Mouse (Mus musculus) erythroid progenitor cell, adult 5-6 weeks (primary cell): Measurements from ENCODE around the gene Rimbp3. TPM values are rescaled to one million over a fixed set of nuclear protein-coding genes. Genes with fewer than 3 reads are reported as not detected.
A peak's percentile ranks its signal among the peaks of the same experiment; 100 is the strongest.

Experiments
- ATAC-seq: replicated peaks from 2 replicates; pipeline ENCODE4 v1.8.0; 2016; ENCODE audit warnings: moderate number of reproducible peaks, mild to moderate bottlenecking, moderate TSS enrichment, inconsistent platforms; ENCODE audit not compliant: poor library complexity, low FRiP score, severe bottlenecking
- total RNA-seq, 2 experiments: library from RNA; stranded (forward) in 1 of 2; stranded (reverse) in 1 of 2; fragments of 150-400 nt in 1 of 2; fragments of 186-747, 209-891 nt in 1 of 2; gene quantifications; 2 replicates each; pipeline versions ENCODE4 v1.2.3 to v1.2.4; 2015 to 2017; ENCODE audit warnings: low replicate concordance in 2 of 2

Rimbp3 gene
- total RNA-seq, 2 experiments from 2014 or later: 0.38 TPM; not detected in 1

DNA sequence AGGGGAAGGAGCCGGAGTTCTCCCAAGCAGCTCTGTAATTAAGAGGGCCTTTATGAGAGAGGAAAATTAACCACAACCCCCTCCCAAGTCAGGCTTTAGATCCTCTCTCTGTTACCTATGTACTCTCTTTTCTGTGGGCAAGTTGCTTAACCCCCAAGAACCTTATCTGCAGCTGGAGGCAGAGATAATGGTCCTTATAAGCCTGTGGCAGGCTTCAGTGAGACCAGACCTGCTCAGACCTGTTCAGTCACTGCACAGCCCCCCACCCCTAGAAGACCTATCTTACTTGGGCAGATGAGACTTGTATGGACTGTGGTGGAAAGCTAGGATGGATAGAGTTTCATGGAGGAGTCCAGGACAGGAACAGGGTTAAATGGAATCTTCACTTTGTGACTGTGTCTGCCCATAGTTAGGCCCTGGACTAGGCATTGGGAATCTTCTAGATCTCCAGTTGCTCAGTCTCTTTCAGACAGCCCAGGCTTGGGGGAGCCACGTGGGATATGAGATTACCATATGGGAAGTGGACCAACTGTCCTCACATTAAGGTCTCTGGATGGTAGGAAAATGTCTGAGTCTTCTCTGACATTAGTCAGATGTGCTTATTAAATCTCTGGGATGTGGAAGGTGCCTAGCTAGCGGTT is 43.8 kb downstream of the Rimbp3 start:
- peak; percentile 31; the same call in 1 of the 2 replicates for ATAC-seq

DNA sequence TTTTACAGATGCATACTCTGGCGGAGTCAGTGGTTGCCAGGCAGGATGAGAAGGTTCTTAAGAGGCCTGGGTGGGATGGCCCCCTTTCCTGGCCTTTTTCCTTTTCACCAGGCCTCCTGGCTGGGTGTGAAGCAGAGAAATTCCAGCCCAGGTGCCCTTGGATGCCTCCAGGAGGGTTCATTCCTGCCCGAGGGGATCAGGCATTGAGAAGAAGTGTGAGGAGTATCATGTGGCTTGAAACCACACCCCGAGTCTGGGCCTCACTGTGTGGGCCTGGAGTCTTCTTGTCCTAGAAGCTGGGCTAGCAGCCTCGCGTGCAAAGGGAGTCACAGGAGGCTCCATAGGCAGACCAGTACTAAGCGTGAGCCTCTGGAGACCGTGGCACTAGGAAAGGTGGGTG is 44.4 kb downstream of the Rimbp3 start:
- no peak for ATAC-seq

DNA sequence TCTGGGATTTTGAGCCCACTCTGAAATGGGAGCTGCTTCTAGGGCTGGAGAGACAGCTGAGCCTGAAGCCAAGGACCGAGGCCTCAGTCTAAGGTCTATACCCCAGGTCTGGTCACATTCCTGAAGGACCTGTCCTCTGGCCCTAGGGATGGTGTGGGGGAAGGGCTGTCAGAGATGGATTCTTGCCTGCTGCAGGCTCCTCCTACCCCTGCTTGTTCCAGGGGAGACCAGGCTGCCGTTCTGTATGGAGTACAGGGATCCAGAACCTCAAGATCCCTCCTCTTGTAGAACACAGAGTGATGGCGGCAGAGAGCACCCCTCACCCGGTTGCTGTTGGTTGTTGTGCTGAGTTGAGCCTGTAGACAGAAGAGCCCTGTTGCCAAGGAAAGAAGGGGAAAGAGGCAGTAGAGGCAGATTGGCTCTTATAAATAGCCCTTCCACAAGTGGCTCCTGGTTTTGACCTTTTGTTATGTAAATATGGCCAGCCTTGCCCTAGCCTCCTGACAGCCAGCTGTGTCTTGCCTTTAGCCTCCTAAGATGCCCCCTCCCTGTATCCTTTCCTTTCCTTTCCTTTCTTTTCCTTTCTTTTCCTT is 45.7 kb downstream of the Rimbp3 start:
- ATAC-seq: no peak

DNA sequence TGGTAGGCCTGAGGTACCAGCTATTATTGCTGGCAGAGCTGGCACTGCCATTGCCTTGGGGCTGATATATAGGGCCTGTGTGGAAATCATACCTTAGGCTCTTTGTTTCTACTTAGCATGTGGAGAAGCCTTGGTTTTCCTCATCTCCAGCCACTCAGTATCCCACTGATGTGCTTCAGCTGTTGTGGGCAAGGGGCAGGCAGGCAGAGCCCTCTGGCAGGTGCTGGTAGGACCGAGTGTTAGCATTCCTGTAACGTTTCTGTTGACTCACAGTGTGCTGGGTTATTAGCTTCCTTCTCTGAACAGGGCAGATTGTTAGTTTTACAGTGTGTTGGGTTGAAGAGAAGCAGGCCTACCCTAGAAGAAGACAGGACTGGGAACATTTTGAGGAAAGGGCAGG is 46.9 kb downstream of the Rimbp3 start:
- ATAC-seq: no peak

DNA sequence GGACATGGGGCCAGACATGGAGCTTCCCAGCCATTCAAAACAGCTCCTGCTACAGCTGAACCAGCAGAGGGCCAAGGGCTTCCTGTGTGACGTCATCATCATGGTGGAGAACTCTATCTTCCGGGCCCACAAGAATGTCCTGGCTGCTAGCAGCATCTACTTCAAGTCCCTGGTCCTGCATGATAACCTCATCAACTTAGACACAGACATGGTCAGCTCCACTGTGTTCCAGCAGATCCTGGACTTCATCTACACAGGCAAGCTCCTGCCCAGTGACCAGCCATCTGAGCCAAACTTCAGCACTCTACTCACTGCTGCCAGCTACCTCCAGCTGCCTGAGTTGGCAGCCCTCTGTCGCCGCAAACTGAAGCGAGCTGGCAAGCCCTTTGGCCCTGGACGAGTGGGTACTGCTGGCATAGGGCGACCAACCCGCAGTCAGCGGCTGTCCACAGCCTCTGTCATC is 49.0 kb downstream of the Rimbp3 start:
- no peak for ATAC-seq

DNA sequence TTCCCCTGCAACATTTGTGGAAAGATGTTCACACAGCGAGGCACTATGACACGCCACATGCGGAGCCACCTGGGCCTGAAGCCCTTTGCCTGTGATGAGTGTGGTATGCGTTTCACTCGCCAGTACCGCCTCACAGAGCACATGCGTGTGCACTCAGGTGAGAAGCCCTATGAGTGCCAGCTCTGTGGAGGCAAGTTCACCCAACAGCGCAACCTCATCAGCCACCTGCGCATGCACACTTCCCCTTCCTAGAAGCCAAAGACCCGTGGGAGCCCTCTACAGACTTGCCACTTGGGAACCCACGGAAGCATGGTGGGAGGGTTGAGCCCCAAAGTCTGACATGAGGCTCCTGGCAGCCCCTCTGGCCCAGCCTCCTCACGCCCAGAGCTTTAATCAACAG is 50.5 kb downstream of the Rimbp3 start:
- ATAC-seq: no peak

DNA sequence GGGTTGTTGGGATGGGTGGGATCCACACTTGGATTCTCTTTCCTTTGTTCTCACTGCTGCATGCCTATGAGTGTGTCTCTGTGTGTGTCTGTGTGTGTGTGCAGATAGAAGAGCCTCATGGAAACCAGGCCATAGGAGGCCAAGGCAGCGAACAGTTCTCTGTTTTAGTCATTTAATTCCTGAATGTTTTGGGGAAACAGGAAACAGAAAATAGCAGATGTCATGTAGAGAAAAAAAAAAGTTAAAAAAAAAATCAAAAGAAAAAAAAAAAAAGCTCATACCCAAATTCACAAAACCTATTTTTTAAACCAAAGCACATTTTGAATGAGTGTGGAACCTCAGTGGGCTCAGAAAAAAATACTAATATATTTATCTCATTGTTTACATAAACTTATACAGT is 52.9 kb downstream of the Rimbp3 start:
- ATAC-seq: no peak

Other genes starting within 250 kb of the Rimbp3 start
- gene Mapk1, start 225.2 kb upstream of the Rimbp3 start, total RNA-seq (2015; ENCODE audit: low replicate concordance): 81.7 and 109 TPM in 2 replicates
- gene Mapk1, start 225.2 kb upstream of the Rimbp3 start, total RNA-seq (2017; ENCODE audit: low replicate concordance): 113 and 116 TPM in 2 replicates
- not detected in 2 replicates for gene Ypel1, start 138.9 kb upstream of the Rimbp3 start, total RNA-seq (2015; ENCODE audit: low replicate concordance)
- gene Ypel1, start 138.9 kb upstream of the Rimbp3 start, total RNA-seq (2017; ENCODE audit: low replicate concordance): not detected in 2 replicates
- 41.9 and 43.2 TPM in 2 replicates for gene Ppil2, start 97.3 kb upstream of the Rimbp3 start, total RNA-seq (2015; ENCODE audit: low replicate concordance)
- 37.7 and 65.6 TPM in 2 replicates for gene Ppil2, start 97.3 kb upstream of the Rimbp3 start, total RNA-seq (2017; ENCODE audit: low replicate concordance)
- 5.9 TPM in 1 of 2 replicates, not detected in the other for gene 2610318N02Rik, start 83.4 kb upstream of the Rimbp3 start, total RNA-seq (2015; ENCODE audit: low replicate concordance)
- 2.7 and 2.9 TPM in 2 replicates for gene 2610318N02Rik, start 83.4 kb upstream of the Rimbp3 start, total RNA-seq (2017; ENCODE audit: low replicate concordance)
- 18.4 and 25.6 TPM in 2 replicates for gene Sdf2l1, start 76.2 kb upstream of the Rimbp3 start, total RNA-seq (2015; ENCODE audit: low replicate concordance)
- gene Sdf2l1, start 76.2 kb upstream of the Rimbp3 start, total RNA-seq (2017; ENCODE audit: low replicate concordance): 7.2 and 15.7 TPM in 2 replicates
- gene Ydjc, start 64.0 kb upstream of the Rimbp3 start, total RNA-seq (2015; ENCODE audit: low replicate concordance): not detected in 2 replicates
- gene Ydjc, start 64.0 kb upstream of the Rimbp3 start, total RNA-seq (2017; ENCODE audit: low replicate concordance): 0.13 TPM in 1 of 2 replicates, not detected in the other
- not detected in 2 replicates for gene Ccdc116, start 61.4 kb upstream of the Rimbp3 start, total RNA-seq (2015; ENCODE audit: low replicate concordance)
- 0.83 and 0.90 TPM in 2 replicates for gene Ccdc116, start 61.4 kb upstream of the Rimbp3 start, total RNA-seq (2017; ENCODE audit: low replicate concordance)
- 110 and 161 TPM in 2 replicates for gene Ube2l3, start 6.0 kb upstream of the Rimbp3 start, total RNA-seq (2015; ENCODE audit: low replicate concordance)
- gene Ube2l3, start 6.0 kb upstream of the Rimbp3 start, total RNA-seq (2017; ENCODE audit: low replicate concordance): 31.6 and 40.6 TPM in 2 replicates
- under 0.01 TPM in 1 of 2 replicates, not detected in the other for gene Hic2, start 25.0 kb downstream of the Rimbp3 start, total RNA-seq (2015; ENCODE audit: low replicate concordance)
- gene Hic2, start 25.0 kb downstream of the Rimbp3 start, total RNA-seq (2017; ENCODE audit: low replicate concordance): 0.13 and 0.23 TPM in 2 replicates
- 4.6 TPM in 1 of 2 replicates, not detected in the other for gene Tmem191c, start 67.5 kb downstream of the Rimbp3 start, total RNA-seq (2015; ENCODE audit: low replicate concordance)
- gene Tmem191c, start 67.5 kb downstream of the Rimbp3 start, total RNA-seq (2017; ENCODE audit: low replicate concordance): not detected in 2 replicates
- not detected in 2 replicates for gene Serpind1, start 122.8 kb downstream of the Rimbp3 start, total RNA-seq (2015; ENCODE audit: low replicate concordance)
- not detected in 2 replicates for gene Serpind1, start 122.8 kb downstream of the Rimbp3 start, total RNA-seq (2017; ENCODE audit: low replicate concordance)
- 22.6 and 25.9 TPM in 2 replicates for gene Snap29, start 197.4 kb downstream of the Rimbp3 start, total RNA-seq (2015; ENCODE audit: low replicate concordance)
- 19.0 and 20.7 TPM in 2 replicates for gene Snap29, start 197.4 kb downstream of the Rimbp3 start, total RNA-seq (2017; ENCODE audit: low replicate concordance)
- gene Pi4ka, start 197.7 kb downstream of the Rimbp3 start, total RNA-seq (2015; ENCODE audit: low replicate concordance): 15.9 and 72.1 TPM in 2 replicates
- gene Pi4ka, start 197.7 kb downstream of the Rimbp3 start, total RNA-seq (2017; ENCODE audit: low replicate concordance): 17.1 and 35.3 TPM in 2 replicates
- gene Crkl, start 243.4 kb downstream of the Rimbp3 start, total RNA-seq (2015; ENCODE audit: low replicate concordance): 21.3 and 25.2 TPM in 2 replicates
- gene Crkl, start 243.4 kb downstream of the Rimbp3 start, total RNA-seq (2017; ENCODE audit: low replicate concordance): 20.0 and 24.4 TPM in 2 replicates